Mouse (Mus musculus) ovary, adult 10 weeks (tissue): ENCODE measurements around the gene Mybpc1. TPM values are rescaled to one million over a fixed set of nuclear protein-coding genes. Genes with fewer than 3 reads are reported as not detected.

Source experiments
- polyA plus RNA-seq: library from polyadenylated mRNA; stranded (reverse); fragments of 350-450 nt; fragmentation: Illumina TruSeq; extraction: RNeasy Lipid Tissue Mini Kit (QIAGEN cat#74804); gene quantifications from one replicate; pipeline ENCODE4 v1.2.3, GENCODE M21; 2014

Gene Mybpc1
- 9.0 TPM for polyA plus RNA-seq

DNA sequence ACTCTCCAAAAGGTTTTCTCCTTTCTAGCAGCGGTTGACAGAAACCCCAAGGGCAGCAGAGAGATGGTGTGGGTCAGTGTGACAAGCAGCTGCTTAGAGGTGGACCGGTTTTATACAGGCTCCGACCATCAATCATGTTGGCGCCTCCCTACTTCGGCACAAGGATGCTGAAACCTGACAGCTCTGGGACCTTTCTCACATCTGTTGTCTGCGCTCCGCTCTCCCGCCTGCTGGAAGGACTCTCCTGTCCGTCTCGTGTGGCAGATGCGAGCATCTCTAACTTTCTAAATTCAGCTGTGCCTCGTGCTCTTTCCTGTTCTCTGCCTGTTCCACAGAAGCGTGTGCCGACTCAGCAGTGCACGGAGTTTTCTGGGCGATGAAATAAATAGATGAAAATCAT is at the start of gene Mybpc1:
TSS of gene Mybpc1 (minus strand) at position 210 of the 400 bp plus-strand sequence.

GRCm38 (mm10) chr10:88503421-88504314 is 101.3 kb downstream of the Mybpc1 start, which contains the start of gene Chpt1:
Gene Chpt1, minus strand, starts transcription at chr10:88504073.

Other genes with a start within 250 kb of the Mybpc1 start
- 12.0 TPM for gene Dram1, start 226.1 kb downstream of the Mybpc1 start, polyA plus RNA-seq
- gene Gnptab, start 226.0 kb downstream of the Mybpc1 start, polyA plus RNA-seq = 63.8 TPM
- 11.9 TPM for gene Sycp3, start 145.6 kb downstream of the Mybpc1 start, polyA plus RNA-seq
- 361 TPM for gene Chpt1, start 101.1 kb downstream of the Mybpc1 start, polyA plus RNA-seq
- gene Spic, start 79.9 kb upstream of the Mybpc1 start, polyA plus RNA-seq = 7.8 TPM
- 612 TPM for gene Arl1, start 125.7 kb upstream of the Mybpc1 start, polyA plus RNA-seq
- gene Utp20, start 221.7 kb upstream of the Mybpc1 start, polyA plus RNA-seq = 35.2 TPM